Mouse (Mus musculus): ENCODE data around the gene Ndst4.

Ndst4 gene

DNA sequence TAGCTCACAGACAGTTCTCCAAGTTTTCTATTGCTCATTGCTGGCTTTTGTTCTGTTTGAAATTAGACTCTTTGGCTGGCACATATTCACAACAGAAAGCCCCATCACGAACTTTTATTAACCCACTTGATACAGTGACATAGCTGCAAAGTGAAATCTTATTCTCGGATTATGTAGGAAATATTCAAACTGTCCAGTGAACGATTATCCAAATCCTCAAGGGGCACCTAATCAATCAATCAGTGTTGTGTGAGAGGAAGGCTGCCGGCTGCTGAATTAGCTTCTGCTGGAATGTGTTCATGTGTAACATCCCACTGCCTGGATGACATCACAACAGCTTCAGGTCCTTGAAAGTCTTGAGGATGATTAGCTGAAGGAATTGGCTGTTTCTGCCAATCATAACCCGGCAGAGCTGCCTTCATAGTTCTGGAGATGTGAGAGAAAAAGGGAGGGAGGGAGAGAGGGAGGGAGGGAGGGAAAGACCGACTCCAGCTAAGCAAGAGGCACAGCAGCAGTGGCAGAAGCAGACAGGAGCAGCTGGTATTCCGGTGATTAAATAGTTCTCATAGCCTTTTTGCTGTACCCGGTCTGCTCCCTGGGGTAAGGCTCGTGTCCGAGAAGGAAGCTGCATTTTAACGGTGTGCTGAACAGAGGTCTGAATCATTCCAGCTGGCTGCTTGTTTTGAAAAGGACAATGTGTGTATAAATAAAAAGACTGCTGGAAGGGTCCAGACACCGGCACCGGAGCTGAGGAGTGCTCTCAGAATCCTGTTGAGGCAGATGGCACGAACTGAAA is at the start of gene Ndst4:
Gene Ndst4 (plus strand): TSS at position 476 of the 796 bp plus-strand sequence.
- no peak for DNase-seq (ENCODE audit: low spot score)

DNA sequence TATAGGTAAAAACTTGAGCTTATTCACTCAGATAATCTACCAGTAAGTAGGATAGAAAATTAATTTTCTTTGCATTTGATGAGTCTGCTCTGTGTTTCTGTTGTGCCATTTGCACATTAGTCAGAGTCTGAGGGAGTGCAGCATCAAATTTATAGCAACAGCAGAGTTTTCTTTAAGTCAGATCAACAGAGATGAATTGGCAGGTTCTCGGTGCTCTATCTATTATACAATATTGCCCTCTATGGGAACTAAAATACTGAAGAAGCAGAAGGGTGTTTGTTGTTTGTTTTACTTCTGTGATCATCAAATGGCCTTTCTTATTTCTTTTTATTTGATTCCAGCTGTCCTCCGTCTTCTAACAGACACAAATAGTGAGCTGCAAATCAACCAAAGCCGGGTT is 6.4 kb upstream of the Ndst4 start:
- DNase-seq (ENCODE audit: low spot score): no peak

DNA sequence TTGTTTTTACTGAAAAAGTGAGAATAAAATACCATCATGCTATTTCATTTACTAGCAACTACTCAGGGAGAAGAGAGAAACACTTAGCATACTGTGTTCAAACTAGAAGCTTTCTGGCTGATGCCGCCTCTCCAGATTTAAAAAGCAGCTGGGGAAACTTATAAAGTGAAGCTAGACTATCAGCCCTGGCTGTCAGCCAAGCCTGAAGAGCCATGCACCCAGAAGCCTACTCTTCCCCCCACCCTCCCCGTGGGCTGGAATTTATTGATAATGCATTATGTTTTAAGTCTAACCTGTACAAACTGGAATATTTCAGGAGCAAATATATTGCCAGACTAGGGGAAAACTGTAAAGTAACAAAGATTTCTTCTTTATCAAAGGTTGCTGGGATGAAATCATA is 2.6 kb downstream of the Ndst4 start:
- DNase-seq (ENCODE audit: low spot score): no peak

DNA sequence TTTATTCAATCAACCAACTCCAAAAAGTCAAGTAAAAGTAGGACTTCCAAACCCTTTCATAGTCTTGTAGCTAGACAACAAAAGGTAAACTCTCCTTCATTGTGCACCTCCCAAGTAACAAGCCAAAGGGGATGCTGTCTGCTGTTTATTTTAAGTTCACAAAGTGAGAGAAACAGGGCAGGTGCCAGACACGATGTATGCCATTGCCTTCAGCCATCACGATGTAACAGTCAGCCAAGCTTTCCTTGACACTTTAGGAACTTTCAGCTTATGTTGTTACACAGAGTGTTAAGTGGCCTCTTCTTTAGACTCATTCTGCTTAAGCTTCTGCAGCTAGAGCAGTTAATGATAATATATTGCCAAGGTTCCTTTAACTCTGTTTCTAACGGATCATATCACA is 3.1 kb downstream of the Ndst4 start:
- no peak for DNase-seq (ENCODE audit: low spot score)

DNA sequence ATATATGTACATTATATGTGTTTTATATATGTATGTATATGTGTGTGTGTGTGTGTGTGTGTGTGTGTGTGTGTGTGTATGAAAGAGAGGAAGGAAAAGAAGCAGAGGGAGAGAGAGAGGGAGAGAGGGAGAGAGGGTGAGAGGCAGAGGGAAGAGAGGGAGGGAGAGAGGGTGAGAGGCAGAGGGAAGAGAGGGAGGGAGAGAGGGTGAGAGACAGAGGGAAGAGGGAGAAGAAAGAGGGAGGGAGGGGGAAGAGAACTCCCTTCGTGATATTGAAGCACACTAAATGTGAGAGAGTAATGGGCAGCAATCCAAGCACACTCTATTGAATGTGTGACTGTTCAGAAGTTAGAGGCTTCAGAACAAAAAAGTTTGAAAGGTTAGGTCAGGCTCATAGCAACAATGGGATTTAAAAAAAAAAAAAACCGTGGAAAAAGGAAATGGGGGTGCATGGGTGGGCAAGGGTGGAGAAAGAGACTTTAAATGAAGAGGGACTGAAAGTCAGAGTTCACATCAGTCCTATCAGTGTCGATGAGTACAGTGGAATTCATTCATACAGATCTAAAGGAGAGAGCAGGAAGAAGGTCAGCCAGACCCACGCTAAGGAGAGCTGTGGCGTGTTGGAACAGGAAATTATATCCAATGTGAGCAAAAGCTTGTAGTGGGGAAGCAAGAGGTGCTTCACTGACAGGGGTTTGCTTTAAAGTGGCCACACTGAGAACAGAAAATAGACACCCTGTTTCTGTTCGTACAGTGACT is 63.2 kb downstream of the Ndst4 start:
- no peak for DNase-seq (ENCODE audit: low spot score)

DNA sequence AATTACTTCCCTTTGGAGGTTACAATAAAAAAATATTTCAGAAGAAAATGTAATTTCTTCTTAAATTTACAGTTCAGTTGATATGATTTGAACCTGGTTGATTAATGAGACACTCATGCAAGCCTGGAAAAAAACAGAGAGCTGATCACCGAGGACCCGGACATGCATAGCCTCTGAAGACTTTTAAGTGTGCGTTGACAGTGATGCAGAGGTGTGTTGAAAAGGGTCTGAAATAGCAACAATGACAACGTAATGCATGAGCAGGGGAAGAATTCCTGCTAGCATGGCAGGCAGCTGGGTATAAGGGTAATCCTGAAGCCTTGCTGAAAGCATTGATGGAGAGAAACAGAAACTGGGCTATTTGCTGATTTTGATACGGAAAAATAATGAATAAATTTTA is 106.2 kb downstream of the Ndst4 start:
- DNase-seq (ENCODE audit: low spot score): no peak

DNA sequence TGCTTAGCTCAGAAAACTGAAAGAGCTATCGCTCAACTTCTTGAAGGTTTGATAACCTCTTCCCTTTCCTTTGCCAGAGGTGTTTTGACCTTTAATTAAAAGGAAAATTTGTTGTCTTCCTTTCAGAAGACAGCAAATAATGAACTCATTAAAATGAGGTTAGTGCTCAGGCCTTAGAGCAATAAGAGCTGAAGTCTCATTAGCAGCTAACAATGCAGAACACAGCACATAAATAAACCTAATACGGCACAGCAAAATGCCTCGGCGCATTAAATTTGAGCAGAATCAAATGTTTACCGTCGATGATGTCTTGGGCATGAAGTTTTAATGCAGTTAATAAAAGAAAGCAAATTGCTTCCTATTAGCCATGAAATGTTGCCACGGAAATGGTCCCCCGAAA is 129.5 kb downstream of the Ndst4 start:
- no peak for DNase-seq (ENCODE audit: low spot score)

DNA sequence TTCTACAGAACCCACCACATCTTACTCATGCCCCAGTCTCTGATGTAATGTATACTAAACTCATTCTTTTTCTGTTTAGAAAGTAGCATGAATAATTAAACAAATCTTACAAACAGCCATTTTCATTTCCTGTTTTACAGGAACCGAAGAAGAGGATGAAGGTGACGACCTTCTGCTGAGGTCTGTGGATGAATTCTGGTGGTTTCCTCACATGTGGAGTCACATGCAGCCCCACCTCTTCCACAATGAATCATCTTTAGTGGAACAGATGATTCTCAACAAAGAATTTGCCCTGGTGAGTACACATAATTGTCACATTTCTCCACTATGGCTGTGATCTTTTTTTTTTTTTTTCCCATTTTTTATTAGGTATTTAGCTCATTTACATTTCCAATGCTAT is 166.7 kb downstream of the Ndst4 start:
- DNase-seq (ENCODE audit: low spot score): no peak

DNA sequence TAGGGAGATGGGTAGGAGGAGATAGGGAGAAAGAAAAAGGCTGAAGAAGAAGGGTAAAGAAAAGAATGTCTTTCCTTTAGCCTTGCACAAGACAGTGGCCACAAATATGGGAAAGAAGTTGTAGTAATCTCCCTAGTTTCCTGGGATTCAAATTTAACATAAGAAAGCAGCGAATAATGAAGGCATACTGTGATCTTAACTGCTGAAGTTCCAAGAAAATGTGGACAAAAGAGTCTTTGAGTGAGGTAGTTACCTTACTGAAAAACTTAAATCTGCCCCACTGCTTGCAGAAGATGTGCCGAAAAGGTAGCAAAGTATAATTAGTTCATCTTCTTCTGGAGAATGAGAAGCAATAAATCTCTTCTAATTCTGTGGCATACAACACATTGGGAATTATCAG is 228.4 kb downstream of the Ndst4 start:
- DNase-seq (ENCODE audit: low spot score): no peak

DNA sequence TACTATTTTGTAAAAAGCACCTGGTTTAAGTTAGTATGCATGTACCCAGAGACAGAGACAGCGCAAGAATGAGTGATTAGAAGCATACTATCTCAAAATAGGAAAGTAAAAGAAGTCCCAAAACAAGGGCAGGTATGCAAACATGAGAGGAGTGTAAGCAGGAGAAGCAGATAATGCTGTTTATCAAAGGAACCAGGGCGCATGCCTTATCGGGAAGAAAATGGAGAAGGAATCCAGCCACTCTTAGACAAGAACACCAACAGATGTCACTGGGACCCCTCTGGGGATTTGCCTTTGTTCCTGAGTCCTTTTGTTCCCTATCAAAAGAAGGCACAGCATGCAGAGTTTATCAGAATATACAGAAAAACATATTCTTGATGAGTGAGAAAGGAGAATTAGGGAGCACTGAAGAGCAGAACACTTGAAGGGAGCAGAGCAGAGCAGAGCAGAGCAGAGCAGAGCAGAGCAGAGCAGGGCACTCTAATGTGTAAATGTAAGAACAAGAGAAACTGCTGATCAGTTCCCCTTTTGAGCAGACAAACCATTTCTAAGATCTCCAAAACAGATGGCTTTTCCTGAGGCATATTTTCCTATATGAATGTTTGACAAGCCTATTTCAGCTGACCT is 251.2 kb downstream of the Ndst4 start:
- no peak for DNase-seq (ENCODE audit: low spot score)

DNA sequence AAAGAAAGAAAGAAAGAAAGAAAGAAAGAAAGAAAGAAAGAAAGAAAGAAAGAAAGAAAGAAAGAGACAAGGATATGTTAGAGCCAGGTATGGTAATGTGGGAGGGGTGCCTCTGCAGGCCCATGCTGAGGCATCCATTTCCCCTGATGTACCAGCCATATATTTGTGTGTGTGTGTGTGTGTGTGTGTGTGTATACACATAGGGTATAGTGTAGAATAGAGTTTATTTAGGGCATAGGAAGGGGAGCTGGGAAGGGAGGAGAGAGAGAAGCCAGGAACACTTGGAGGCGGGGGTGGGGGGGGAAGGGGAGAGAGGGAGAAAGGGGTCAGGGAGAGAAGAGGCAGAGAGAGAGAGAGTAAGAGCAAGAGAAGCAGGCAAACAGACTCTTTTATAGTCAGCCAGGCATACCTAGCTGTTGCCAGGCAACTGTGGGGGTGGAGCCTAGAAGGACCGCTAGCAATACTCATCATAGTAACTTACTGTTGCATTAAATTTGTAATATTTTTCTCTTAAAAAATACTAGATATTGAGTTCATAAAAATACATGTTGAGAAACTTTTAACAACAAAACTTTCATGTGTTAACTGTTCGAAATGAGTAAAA is 256.3 kb downstream of the Ndst4 start:
- no peak for DNase-seq (ENCODE audit: low spot score)

DNA sequence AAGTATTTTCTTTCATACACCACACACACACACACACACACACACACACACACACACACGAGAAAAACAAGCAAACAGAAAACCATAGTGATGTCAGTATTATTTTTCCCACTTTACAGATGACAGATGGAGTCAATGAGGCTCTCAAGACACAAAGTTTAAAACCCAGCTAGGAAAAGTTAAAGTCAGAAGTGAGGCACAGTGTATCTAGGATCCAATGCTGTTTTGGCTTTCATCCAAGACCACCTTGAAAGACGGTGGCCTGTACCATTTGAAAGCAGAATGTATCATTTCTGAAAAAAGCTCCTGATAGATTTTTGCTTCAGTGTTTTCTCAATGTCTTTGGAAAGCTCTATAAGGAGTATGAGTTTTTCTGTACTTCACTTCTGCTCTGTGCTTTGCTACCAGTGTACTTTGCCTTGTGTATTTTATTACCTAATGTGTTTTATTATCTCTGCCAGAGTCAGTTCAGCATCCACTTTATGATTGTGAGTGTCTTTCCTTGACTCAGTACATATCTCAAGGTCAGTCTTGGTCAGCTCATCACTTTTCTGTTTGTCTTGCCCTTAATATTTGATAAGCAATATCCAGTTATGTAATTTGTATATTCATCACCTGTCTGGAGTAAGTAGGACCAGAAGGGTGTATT is 257.1 kb downstream of the Ndst4 start:
- DNase-seq (ENCODE audit: low spot score): no peak

DNA sequence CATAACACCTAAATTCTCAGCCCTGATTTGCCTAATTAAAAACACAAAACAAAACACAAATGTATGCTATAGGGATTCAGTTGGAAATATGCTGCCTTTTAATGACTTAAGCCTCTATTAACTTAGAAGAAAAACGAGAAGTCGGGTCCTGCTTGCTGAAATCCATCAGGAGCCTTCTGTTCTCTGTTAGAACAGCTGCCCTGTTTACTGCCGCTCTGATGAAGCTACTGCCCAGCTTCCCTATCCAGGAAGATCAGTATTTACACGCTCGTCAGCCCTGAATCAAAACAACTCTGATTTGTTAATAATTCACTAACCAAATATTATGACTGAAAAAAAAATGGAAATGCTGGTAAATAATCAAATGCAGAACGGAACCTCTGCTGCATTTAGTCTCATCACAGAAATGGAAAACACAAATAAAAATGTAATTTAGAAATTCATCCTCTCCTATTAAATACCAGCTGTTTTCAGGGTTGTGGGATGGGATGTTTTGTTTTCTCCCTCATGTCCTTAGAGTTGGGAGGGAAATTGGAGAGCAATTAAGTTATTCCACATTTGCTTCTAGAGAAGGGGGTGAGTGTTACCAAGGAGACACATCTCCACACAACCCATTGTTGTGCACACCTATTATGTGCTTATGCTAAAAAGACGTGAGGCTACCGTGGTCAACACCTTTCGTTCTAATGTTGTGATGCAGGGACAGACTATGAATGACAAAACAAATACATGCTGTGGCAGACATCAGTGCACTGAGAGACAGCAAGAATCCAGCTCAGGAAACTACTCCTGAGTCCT is 270.3 kb downstream of the Ndst4 start:
- DNase-seq (ENCODE audit: low spot score): no peak

DNA sequence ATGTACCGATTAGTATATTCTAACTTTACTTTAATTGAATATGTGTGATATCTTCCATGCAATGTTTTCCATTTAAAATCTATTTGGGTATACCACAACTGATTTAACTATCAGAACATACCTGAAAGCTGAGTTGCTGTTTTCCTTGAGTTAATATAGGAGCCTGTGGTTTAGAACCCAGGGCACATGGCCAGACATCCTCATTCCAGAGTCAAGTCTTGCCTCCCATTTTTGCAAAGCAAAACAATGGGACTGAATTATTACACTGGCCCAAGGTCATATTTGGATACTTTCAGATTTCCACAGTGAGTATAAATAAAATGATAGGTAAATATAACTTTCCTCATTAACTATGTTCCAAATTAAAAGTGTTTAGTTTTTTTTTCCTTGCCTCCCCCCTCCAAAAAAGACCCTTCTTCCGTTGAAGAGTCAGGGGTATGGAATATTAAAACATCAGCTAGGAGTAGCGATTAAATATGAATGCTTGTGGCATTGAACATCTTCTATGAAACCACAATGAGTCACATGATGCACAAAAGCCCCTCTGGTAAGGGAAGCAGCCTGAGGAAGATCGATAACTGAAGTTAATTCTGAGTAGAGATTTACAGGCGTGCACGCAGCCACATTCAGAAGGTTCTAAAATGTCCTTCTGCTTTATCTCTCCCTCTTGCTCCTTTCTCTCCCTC is 271.5 kb downstream of the Ndst4 start:
- no peak for DNase-seq (ENCODE audit: low spot score)

DNA sequence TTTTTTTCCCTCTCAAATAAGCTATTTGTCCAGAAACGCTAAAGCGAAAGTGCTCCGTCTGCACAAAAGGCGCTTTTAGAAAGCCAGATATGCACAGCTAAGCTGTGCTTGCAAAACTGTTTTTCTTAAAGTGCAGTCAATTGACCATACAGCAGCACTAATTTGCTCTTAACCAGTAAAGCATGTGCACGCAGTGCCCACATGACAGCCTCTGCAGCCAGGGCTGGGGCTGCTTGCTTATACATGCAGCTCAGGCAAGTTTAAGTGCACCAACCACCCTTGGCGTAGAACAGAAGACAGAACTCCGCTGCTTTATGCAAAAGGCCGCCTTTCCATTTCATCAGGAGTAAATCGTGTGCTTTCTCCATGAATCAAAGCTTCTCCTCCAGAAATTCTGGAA is 275.0 kb downstream of the Ndst4 start:
- DNase-seq (ENCODE audit: low spot score): no peak

DNA sequence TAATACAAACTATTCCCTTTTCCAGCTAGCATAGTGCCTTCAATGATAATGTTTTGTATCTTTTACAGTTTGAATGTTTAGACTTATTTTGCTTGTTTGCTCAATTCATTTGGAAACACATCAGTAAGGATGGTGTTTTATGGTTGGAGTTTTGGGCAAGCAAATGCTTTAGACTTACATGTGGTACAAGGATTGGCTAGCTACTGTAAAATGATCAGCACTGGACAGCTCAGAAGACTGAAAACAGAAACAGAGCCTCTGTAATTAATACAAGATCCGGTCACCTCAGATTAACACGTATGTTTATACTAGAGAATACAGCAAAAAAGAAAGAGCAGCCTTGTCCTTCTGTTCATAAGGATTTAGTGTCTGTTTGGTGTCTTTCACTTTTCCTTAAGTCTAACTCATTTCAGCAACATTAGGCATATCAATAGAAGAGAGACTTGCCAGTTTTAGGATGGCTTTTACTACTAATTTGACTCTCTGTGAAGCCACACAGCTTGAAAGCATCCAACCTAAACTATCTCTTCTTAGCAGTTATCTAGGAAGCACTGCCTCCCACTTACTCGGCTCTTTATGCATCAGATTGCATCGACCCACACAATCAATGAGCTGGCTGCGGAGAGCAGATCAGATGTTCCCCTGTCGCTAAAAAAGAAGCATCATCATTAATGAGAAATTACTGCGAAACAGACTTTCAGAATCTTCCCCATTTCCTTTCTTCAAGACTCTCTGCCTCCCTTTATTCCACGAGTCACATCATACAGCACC is 279.8 kb downstream of the Ndst4 start:
- no peak for DNase-seq (ENCODE audit: low spot score)

DNA sequence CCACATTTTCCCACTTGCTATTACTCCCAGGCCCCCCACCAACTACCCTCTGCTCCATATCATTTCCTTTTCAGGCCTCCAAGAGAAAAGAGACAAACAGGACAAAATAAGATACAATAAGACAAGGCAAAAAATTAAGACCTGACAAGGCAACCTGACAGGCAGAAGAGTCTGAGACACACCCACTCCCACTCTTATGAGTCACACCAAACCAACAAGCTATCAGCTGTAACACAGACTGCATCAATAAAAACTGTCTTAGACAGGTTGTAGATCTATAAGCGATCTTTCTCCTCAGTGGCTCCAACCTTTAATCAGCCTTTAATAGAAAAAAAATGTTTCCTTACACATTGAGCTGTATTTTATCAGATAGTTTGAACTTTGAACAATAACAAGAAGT is 280.7 kb downstream of the Ndst4 start:
- DNase-seq (ENCODE audit: low spot score): no peak

DNA sequence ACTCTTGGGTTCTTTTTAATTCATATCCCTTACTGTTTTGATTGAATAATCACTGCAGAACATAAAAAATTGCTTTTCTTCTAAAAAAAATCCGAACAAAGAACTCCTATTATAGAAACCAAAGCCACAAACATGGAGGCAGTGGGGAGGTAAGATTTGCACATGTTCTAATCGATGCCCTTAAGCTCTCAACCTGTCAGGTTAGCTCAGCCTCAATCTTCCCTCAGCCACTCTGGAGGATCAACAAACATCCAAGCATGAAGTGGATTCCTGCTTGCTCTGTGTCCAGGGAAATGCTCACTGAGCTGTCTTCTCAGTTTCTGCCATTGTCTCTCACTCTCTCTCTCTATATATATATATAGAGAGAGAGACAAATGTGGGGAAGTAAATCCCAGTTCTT is 283.7 kb downstream of the Ndst4 start:
- DNase-seq (ENCODE audit: low spot score): no peak

DNA sequence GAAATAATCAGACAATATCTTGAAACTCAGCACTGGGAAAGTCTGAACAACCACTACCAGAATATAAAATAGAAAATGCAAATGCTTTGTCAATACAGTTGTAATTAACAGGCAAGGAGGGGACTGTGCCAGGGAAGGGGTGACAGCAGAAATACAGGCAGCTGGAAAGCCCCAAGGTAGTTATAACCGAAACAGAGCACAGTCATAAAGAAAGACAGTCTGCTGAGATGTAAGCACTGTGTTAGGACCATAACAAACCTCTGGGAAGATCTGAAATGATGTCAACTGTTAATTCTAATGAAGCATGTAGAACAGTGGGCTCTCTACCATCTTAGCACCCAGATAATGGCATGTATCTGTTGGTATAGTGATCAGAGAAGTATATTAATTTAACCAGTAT is 287.1 kb downstream of the Ndst4 start:
- no peak for DNase-seq (ENCODE audit: low spot score)

DNA sequence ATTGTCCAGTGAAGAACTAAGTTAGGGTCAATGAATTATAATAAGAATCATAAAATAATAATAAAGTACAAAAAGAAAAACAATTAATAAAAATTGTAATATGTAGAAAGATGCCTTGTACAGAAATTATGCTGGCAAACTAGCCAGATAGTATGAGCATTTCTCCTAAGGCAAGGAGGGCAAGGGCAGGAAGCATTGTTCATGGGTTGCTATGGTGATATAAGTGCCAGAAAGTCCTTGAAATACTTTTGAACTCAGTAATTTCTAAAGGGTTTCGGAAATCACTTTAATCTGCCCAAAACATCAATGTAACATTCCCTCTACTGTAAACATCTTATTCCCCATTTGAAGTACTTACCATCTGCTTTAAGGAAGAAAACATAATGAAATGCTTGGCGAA is 319.1 kb downstream of the Ndst4 start:
- DNase-seq (ENCODE audit: low spot score): no peak
